Mouse (Mus musculus) neutrophil, adult 5-6 weeks (primary cell): ENCODE results near the gene Fam160a2. TPM values are rescaled to one million over a fixed set of nuclear protein-coding genes. Genes with fewer than 3 reads are reported as not detected.

Experiments
- total RNA-seq: library from RNA; stranded (forward); fragments of 200-1000 nt; gene quantifications from 2 replicates; pipeline ENCODE4 v1.2.3, GENCODE M21; 2017

Fam160a2 gene
- total RNA-seq, 1 experiment from 2014 or later, result 57.8 TPM

Other genes with a start within 250 kb of the Fam160a2 start
- 0.25 TPM in 1 of 2 replicates, not detected in the other for gene Olfr684, start 236.4 kb downstream of the Fam160a2 start, total RNA-seq
- not detected in 2 replicates for gene Olfr685, start 214.0 kb downstream of the Fam160a2 start, total RNA-seq
- gene Olfr686, start 192.6 kb downstream of the Fam160a2 start, total RNA-seq, result not detected in 2 replicates
- not detected in 2 replicates for gene Olfr688, start 112.0 kb downstream of the Fam160a2 start, total RNA-seq
- not detected in 2 replicates for gene Olfr689, start 88.9 kb downstream of the Fam160a2 start, total RNA-seq
- 0.70 and 0.74 TPM in 2 replicates for gene Olfr690, start 66.0 kb downstream of the Fam160a2 start, total RNA-seq
- 0.37 and 1.0 TPM in 2 replicates for gene Olfr691, start 57.8 kb downstream of the Fam160a2 start, total RNA-seq
- not detected in 2 replicates for gene Olfr692, start 31.8 kb downstream of the Fam160a2 start, total RNA-seq
- gene Gm5901, start 25.0 kb downstream of the Fam160a2 start, total RNA-seq, result 1.2 TPM in 1 of 2 replicates, not detected in the other
- not detected in 2 replicates for gene Cnga4, start 4.5 kb upstream of the Fam160a2 start, total RNA-seq
- not detected in 2 replicates for gene Cckbr, start 25.7 kb upstream of the Fam160a2 start, total RNA-seq
- gene Cavin3, start 82.2 kb upstream of the Fam160a2 start, total RNA-seq, result not detected in 2 replicates
- gene Smpd1, start 154.3 kb upstream of the Fam160a2 start, total RNA-seq, result 19.6 and 26.4 TPM in 2 replicates
- gene Apbb1, start 181.6 kb upstream of the Fam160a2 start, total RNA-seq, result 1.8 and 5.6 TPM in 2 replicates
- not detected in 2 replicates for gene Hpx, start 200.1 kb upstream of the Fam160a2 start, total RNA-seq
- 23.3 and 23.5 TPM in 2 replicates for gene Trim3, start 233.5 kb upstream of the Fam160a2 start, total RNA-seq
- 102 and 144 TPM in 2 replicates for gene Timm10b, start 240.0 kb upstream of the Fam160a2 start, total RNA-seq
- gene Arfip2, start 240.4 kb upstream of the Fam160a2 start, total RNA-seq, result 24.2 and 28.5 TPM in 2 replicates
- 4.7 and 16.1 TPM in 2 replicates for gene Gm45799, start 240.5 kb upstream of the Fam160a2 start, total RNA-seq